Mouse (Mus musculus) liver, embryonic 14.5 days (tissue): ENCODE results near the gene Pla2r1.

ENCODE experiments used
- CTCF ChIP-seq: IDR thresholded peaks from 2 replicates; pipeline ENCODE4 v1.5.1; 2016; ENCODE audit warnings: antibody characterized with exemption, low read depth, control low read depth
- EP300 ChIP-seq: IDR thresholded peaks from 2 replicates; pipeline ENCODE4 v1.6.1; 2016; ENCODE audit warnings: antibody characterized with exemption, low read depth

DNA sequence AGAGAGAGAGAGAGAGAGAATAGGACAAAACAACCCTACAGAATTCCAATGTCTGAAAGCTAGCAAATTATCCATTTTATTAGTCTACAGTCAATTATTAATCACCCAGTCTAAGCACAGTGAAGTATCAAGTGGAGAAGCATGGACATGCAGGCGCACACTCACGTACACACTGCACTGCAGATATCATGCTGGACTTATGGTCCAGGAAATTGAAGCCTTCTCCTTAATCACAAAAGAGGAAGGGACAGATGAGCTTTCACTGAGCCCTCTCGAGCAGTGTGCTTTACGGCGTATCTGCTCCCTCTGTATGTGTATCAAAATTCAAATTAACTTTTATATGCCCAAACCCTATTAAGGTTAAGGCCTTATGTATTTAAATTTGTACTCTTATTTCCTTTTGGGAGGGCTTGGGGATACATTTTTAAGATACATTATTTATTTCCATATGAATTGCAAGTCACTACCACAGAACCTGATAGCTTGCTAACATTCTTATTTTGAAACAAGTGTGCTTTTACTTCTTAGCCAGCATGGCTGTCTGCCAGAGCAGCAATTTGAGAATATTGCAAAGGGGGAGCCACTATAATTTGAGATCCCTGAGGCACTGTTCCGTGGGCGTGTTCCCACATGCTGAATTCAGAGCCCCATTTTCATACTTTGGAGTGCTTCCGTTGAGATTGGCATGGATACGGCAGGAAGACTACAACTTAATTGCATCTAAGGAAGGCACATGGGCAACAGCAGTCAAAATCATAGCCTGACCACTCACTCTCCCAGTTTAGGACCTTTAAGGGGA lies 108.2 kb downstream of the Pla2r1 start:
- TF ChIP-seq CTCF (no peak), EP300 (no peak)
